Mouse (Mus musculus): ENCODE measurements around the gene Sec16b. TPM values are rescaled to one million over a fixed set of nuclear protein-coding genes. Genes with fewer than 3 reads are reported as not detected.

Gene Sec16b
- polyA plus RNA-seq, 1 experiment from 2014 or later = 0.79 TPM

DNA sequence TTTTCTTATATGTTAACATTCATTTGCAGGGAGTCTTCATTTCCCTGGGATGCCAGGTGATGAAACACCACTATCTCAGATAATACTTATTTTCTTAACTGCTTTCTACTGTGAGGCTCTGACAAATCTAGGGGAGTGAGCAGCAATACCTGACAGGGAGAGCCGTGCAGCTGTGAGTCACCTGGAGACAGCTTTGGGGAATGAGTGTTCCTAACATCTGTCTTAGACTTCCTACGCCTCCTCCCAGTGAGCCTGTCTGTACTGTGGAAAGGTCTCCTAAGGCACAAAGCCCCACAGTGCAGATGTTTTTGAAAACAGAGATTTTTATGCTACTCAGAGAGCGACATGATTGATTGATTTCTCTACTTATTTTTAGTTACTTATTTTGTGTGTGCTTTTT is 25.6 kb upstream of the Sec16b start:
- Histone ChIP-seq H3K4me1 (no peaks in the 10 kb centered on the region), H3K27me3 (ENCODE audit: low read depth, poor library complexity, severe bottlenecking) (no peaks in the 10 kb centered on the region), H3K27ac (no peak overlapping the region), H3K4me3 (no peak overlapping the region), H3K9me3 (replicated peaks) (no peaks in the 10 kb centered on the region), H3K36me3 (no peaks in the 10 kb centered on the region)
- 82% methylated on average over 3 of the region's 3 CpGs for WGBS
- no peak for DNase-seq (ENCODE audit: low spot score)

DNA sequence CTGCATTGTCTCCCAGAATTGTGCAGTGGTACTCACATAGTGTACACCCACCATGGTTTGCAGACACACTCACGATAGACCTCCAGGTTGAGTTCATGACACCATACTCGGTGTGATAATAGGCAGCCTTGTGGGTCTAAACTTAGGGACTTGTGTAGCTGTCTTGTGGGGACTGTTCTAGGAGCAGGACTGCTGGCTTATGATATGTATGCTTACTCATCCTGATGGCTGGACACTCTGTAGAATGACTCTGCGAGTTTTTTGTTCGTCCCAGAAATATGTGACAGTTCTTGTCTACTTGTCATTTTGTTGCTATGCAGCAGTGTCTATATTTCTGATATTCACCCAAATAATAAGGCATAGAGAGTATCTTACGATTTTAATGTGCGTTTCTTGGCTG is 24.9 kb upstream of the Sec16b start:
- no peak overlapping the region for H3K27ac ChIP-seq
- H3K27me3 ChIP-seq (ENCODE audit: low read depth, poor library complexity, severe bottlenecking) = no peaks in the 10 kb centered on the region
- DNase-seq (ENCODE audit: low spot score) = no peak
- 91% methylated on average over 6 of the region's 6 CpGs for WGBS
- no peaks in the 10 kb centered on the region for H3K4me1 ChIP-seq
- H3K9me3 ChIP-seq (replicated peaks) = no peaks in the 10 kb centered on the region
- H3K4me3 ChIP-seq = no peak overlapping the region
- H3K36me3 ChIP-seq = no peaks in the 10 kb centered on the region

DNA sequence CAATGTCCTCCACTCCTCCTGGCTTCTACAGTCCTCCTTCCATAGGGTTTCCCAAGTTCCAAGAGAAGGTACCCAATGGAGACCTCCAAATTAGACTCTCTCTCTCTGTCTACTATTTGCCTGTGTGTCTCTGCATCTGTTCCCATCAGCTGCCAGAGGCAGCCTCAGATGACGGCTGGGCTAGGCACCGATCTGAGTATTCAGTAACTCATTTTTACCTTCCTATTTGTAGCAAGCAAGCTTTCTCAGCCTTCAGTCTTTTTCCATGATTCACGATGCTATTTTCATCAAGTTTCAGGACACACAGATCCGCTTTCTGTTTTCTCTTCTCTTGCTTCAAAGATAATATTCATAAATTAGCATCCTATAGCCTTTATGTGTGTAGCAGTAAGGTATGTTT is 22.4 kb upstream of the Sec16b start:
- Histone ChIP-seq H3K4me1 (no peaks in the 10 kb centered on the region), H3K27me3 (ENCODE audit: low read depth, poor library complexity, severe bottlenecking) (no peaks in the 10 kb centered on the region), H3K36me3 (no peaks in the 10 kb centered on the region), H3K4me3 (no peak overlapping the region), H3K27ac (no peak overlapping the region), H3K9me3 (replicated peaks) (no peaks in the 10 kb centered on the region)
- WGBS = 93% methylated on average over 4 of the region's 4 CpGs
- DNase-seq (ENCODE audit: low spot score) = no peak

GRCm38 (mm10) chr1:157500657-157501056 is 5.9 kb upstream of the Sec16b start:
- 82% methylated on average over 1 of the region's 1 CpGs for WGBS
- H3K4me1 ChIP-seq = no peaks in the 10 kb centered on the region
- no peaks in the 10 kb centered on the region for H3K36me3 ChIP-seq
- H3K27ac ChIP-seq = no peak overlapping the region
- no peak for DNase-seq (ENCODE audit: low spot score)
- no peak overlapping the region for H3K4me3 ChIP-seq
- H3K9me3 ChIP-seq (replicated peaks) = no peaks in the 10 kb centered on the region
- no peaks in the 10 kb centered on the region for H3K27me3 ChIP-seq (ENCODE audit: low read depth, poor library complexity, severe bottlenecking)

DNA sequence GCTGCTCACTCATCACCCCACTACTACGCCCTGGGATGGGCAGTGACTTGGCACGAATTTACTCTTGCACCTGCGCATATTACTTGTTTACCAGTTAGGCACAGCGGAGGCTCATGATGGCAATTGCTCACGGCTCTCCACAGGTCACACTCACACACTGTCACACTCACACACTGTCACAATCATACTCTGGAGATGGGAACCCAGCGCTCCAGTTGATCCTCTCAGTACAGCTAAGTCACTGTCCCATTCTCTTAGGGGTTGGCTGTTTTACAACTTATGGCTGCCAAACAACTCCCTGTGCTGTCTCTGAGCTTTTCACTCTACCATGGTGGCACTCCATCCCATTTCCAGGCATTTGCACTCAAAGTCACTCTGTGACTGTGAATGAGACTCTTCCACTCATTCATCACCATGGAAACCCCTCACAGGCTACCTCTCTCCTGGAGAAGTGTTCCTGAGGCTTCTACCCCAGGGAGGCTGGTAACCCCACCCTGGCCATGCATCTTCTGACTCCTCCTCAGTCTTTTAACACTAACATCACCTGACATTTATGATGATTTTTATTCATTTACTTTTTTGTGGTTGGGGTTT is 5.1 kb upstream of the Sec16b start:
- 0 out of 2 replicates have a peak, but pooled peaks cover under 1% of the 10 kb centered on the region for H3K4me1 ChIP-seq
- no peaks in the 10 kb centered on the region for H3K36me3 ChIP-seq
- no peak overlapping the region for H3K4me3 ChIP-seq
- no peak overlapping the region for H3K27ac ChIP-seq
- DNase-seq (ENCODE audit: low spot score) = no peak
- no peaks in the 10 kb centered on the region for H3K27me3 ChIP-seq (ENCODE audit: low read depth, poor library complexity, severe bottlenecking)
- whole genome bisulfite sequencing = 94% methylated on average over 6 of the region's 6 CpGs
- no peaks in the 10 kb centered on the region for H3K9me3 ChIP-seq (replicated peaks)

GRCm38 (mm10) chr1:157503071-157503470 is 3.5 kb upstream of the Sec16b start:
- Histone ChIP-seq H3K27ac (no peak overlapping the region), H3K27me3 (ENCODE audit: low read depth, poor library complexity, severe bottlenecking) (no peaks in the 10 kb centered on the region), H3K36me3 (no peaks in the 10 kb centered on the region), H3K4me1 (peaks cover 11% of the 10 kb centered on the region; the same call in 1 of the 2 replicates), H3K9me3 (replicated peaks) (no peaks in the 10 kb centered on the region), H3K4me3 (no peak overlapping the region)
- DNase-seq (ENCODE audit: low spot score) = no peak
- WGBS = 89% methylated on average over 6 of the region's 6 CpGs

GRCm38 (mm10) chr1:157506995-157507595 is 567 bp downstream of the Sec16b start:
- Histone ChIP-seq H3K4me1 (peaks cover 15% of the 10 kb centered on the region; the same call in 1 of the 2 replicates), H3K36me3 (no peaks in the 10 kb centered on the region), H3K27ac (no peak overlapping the region), H3K9me3 (replicated peaks) (no peaks in the 10 kb centered on the region), H3K27me3 (ENCODE audit: low read depth, poor library complexity, severe bottlenecking) (no peaks in the 10 kb centered on the region), H3K4me3 (no peak overlapping the region)
- no peak for DNase-seq (ENCODE audit: low spot score)
- WGBS = 63% methylated on average over 4 of the region's 4 CpGs

DNA sequence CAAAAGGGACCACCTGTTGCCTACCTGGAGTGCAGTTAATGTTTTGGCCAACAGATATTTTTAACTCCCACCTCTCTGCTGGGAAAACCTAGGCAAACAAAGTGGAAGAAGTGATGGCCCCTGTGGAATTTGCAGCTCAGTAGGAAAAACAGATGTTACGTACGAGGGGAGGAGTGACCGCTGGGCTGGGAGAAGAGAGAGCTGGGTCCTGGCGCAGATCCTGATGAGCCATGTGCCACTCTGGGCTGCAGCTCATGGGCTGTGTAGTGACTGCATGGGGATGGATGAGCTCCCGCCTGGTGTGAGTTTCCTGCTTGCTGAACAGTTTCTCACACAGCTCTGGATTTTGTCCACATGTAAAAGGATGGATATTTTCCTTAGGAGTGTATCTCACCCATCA is 1.3 kb downstream of the Sec16b start:
- DNase-seq (ENCODE audit: low spot score) = no peak
- no peak overlapping the region for H3K4me3 ChIP-seq
- H3K4me1 ChIP-seq = peaks cover 15% of the 10 kb centered on the region; the same call in 1 of the 2 replicates
- H3K27ac ChIP-seq = no peak overlapping the region
- no peaks in the 10 kb centered on the region for H3K27me3 ChIP-seq (ENCODE audit: low read depth, poor library complexity, severe bottlenecking)
- 38% methylated on average over 5 of the region's 5 CpGs for WGBS
- no peaks in the 10 kb centered on the region for H3K9me3 ChIP-seq (replicated peaks)
- H3K36me3 ChIP-seq = no peaks in the 10 kb centered on the region

DNA sequence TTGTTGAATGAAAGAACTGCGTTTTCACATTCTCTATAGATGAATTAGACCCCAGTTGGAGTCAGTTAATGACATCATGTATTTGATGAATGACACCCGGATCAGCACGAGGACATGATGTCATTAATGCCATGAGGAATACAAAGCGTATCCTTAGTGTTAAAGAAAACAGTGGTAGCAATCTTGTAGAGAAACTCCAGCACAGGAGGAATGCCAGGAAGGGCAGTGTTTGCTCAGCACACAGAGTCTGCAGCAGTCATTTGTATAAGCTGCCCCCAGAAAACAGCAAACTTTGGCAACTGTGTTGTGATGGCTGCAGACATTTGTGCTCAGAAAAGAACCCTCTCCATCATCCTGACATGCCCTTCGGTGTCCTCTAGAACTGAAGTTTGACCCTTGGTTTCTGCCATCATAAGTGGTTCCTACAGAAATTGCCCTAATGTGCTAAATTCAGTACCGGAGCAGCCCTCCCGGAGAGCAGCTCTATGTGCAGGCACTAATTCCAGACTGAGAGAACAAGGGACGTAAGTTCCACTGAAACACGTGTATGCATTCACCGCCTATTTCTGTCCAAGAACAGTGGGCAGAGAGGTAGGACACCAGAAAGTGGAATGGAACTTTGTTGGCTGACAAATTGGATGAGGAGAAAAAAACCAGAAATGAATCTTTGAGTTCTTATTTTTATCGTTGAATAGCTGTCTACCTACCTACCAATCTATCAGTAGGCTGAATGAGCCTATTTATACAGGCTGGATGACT is 6.3 kb downstream of the Sec16b start:
- no peaks in the 10 kb centered on the region for H3K27me3 ChIP-seq (ENCODE audit: low read depth, poor library complexity, severe bottlenecking)
- H3K4me1 ChIP-seq = peaks cover 6% of the 10 kb centered on the region; the same call in 1 of the 2 replicates
- WGBS = 82% methylated on average over 11 of the region's 11 CpGs
- H3K36me3 ChIP-seq = no peaks in the 10 kb centered on the region
- H3K27ac ChIP-seq = no peak overlapping the region
- H3K4me3 ChIP-seq = no peak overlapping the region
- H3K9me3 ChIP-seq (replicated peaks) = no peaks in the 10 kb centered on the region
- no peak for DNase-seq (ENCODE audit: low spot score)

GRCm38 (mm10) chr1:157513559-157513958 is 7.0 kb downstream of the Sec16b start:
- Histone ChIP-seq H3K9me3 (replicated peaks) (no peaks in the 10 kb centered on the region), H3K27ac (no peak overlapping the region), H3K4me1 (0 out of 2 replicates have a peak, but pooled peaks cover 4% of the 10 kb centered on the region), H3K4me3 (no peak overlapping the region), H3K36me3 (no peaks in the 10 kb centered on the region), H3K27me3 (ENCODE audit: low read depth, poor library complexity, severe bottlenecking) (no peaks in the 10 kb centered on the region)
- 86% methylated on average over 9 of the region's 9 CpGs for WGBS
- DNase-seq (ENCODE audit: low spot score) = no peak

- H3K27ac ChIP-seq = no peak overlapping the region
- WGBS = 72% methylated on average over 4 of the region's 4 CpGs
- no peak for DNase-seq (ENCODE audit: low spot score)
- no peaks in the 10 kb centered on the region for H3K27me3 ChIP-seq (ENCODE audit: low read depth, poor library complexity, severe bottlenecking)
- no peaks in the 10 kb centered on the region for H3K9me3 ChIP-seq (replicated peaks)
- no peaks in the 10 kb centered on the region for H3K36me3 ChIP-seq
- H3K4me3 ChIP-seq = no peak overlapping the region
- 0 out of 2 replicates have a peak, but pooled peaks cover 4% of the 10 kb centered on the region for H3K4me1 ChIP-seq
Measured at GRCm38 (mm10) chr1:157514298-157514697, 7.8 kb downstream of the Sec16b start.

- WGBS = 88% methylated on average over 8 of the region's 8 CpGs
- no peaks in the 10 kb centered on the region for H3K36me3 ChIP-seq
- H3K4me3 ChIP-seq = no peak overlapping the region
- no peaks in the 10 kb centered on the region for H3K4me1 ChIP-seq
- H3K9me3 ChIP-seq (replicated peaks) = no peaks in the 10 kb centered on the region
- H3K27me3 ChIP-seq (ENCODE audit: low read depth, poor library complexity, severe bottlenecking) = no peaks in the 10 kb centered on the region; the same call in 1 of the 2 replicates
- no peak for DNase-seq (ENCODE audit: low spot score)
- H3K27ac ChIP-seq = no peak overlapping the region
Measured at GRCm38 (mm10) chr1:157516838-157517808, 10.6 kb downstream of the Sec16b start.

Data from limb, embryonic 10.5 days (tissue).